Mouse (Mus musculus) adrenal gland, postnatal 25 days (tissue): ENCODE measurements around the gene Gbf1. TPM values are rescaled to one million over a fixed set of nuclear protein-coding genes. Genes with fewer than 3 reads are reported as not detected.
"Not testable (repeated sequence)": the region's sequence is repeated elsewhere in the genome, so short reads cannot be mapped to it uniquely, and the experiment has no call there.

ENCODE experiments used
- DNase-seq: peaks from one replicate; pipeline ENCODE4 v3.0.0; 2021; ENCODE audit warnings: mixed read lengths
- long read RNA-seq: library from polyadenylated mRNA; stranded (forward); transcript quantifications from one replicate; pipeline ENCODE4 v2.0.0, GENCODE M21; 2021
- total RNA-seq: library from RNA; stranded (reverse); gene quantifications from 2 replicates; pipeline ENCODE4 v1.2.3, GENCODE M21; 2021

Gbf1 gene
- 76.8 and 97.2 TPM in 2 replicates for total RNA-seq
- long read RNA-seq, partial matches to known transcripts = 10 of 14 reads
- long read RNA-seq, other reads (novel, unspliced or antisense) = 4 of 14 reads

- peak; percentile 87 for DNase-seq
These were observed at the start of gene Gbf1 for GRCm38 (mm10) chr19:46152127-46152803. Gene Gbf1 (plus strand): TSS chr19:46152509.

GRCm38 (mm10) chr19:46103437-46104186, 48.7 kb upstream of the Gbf1 start:
- DNase-seq = no peak

GRCm38 (mm10) chr19:46104187-46104557, 48.1 kb upstream of the Gbf1 start:
- no peak for DNase-seq

GRCm38 (mm10) chr19:46110214-46110613, 42.1 kb upstream of the Gbf1 start:
- no peak for DNase-seq

GRCm38 (mm10) chr19:46110781-46111180, 41.5 kb upstream of the Gbf1 start:
- DNase-seq = no peak

- DNase-seq = no peak
These were observed 37.7 kb upstream of the Gbf1 start for GRCm38 (mm10) chr19:46114617-46115016.

GRCm38 (mm10) chr19:46119458-46119857, 32.9 kb upstream of the Gbf1 start:
- DNase-seq = no peak

- no peak for DNase-seq
These were observed 31.4 kb upstream of the Gbf1 start for GRCm38 (mm10) chr19:46120872-46121271.

- DNase-seq = no peak
These were observed 28.4 kb upstream of the Gbf1 start for GRCm38 (mm10) chr19:46123876-46124275.

GRCm38 (mm10) chr19:46124651-46125050, 27.7 kb upstream of the Gbf1 start:
- DNase-seq = no peak

- DNase-seq = no peak
These were observed 26.0 kb upstream of the Gbf1 start for GRCm38 (mm10) chr19:46126301-46126700.

GRCm38 (mm10) chr19:46129737-46130136, 22.6 kb upstream of the Gbf1 start:
- DNase-seq = not testable (repeated sequence)

GRCm38 (mm10) chr19:46131283-46131682, 21.0 kb upstream of the Gbf1 start:
- DNase-seq = no peak

- peak; percentile 68 for DNase-seq
These were observed 20.4 kb upstream of the Gbf1 start, which contains the start of gene Elovl3 for GRCm38 (mm10) chr19:46131694-46132525. Gene Elovl3 (plus strand): TSS chr19:46131897.

- no peak for DNase-seq
These were observed 19.7 kb upstream of the Gbf1 start for GRCm38 (mm10) chr19:46132577-46132976.

GRCm38 (mm10) chr19:46135297-46135696, 17.0 kb upstream of the Gbf1 start:
- peak; percentile 91 for DNase-seq

- peak; percentile 54 for DNase-seq
These were observed 16.3 kb upstream of the Gbf1 start for GRCm38 (mm10) chr19:46135789-46136638.

GRCm38 (mm10) chr19:46136639-46137580, 15.4 kb upstream of the Gbf1 start:
- DNase-seq = peak; percentile 79

- DNase-seq = no peak
These were observed 12.0 kb upstream of the Gbf1 start for GRCm38 (mm10) chr19:46140324-46140723.

GRCm38 (mm10) chr19:46141091-46141490, 11.2 kb upstream of the Gbf1 start:
- no peak for DNase-seq
